Mouse (Mus musculus) brain, embryonic 14.5 days (tissue): ENCODE data around the gene Pla2g3.

Experiments
- CTCF ChIP-seq: fragments of 200-500 bp; IDR thresholded peaks from 2 replicates; pipeline ENCODE4 v1.5.1; 2012; ENCODE audit warnings: inconsistent platforms, mild to moderate bottlenecking, moderate library complexity, borderline replicate concordance; ENCODE audit not compliant: insufficient read depth, insufficient read length; ENCODE audit errors: extremely low read depth
- POLR2A ChIP-seq: fragments of 200-500 bp; IDR thresholded peaks from 2 replicates; pipeline ENCODE4 v1.6.1; 2012; ENCODE audit warnings: mild to moderate bottlenecking, inconsistent platforms, borderline replicate concordance; ENCODE audit not compliant: poor library complexity, insufficient read depth, insufficient read length, severe bottlenecking; ENCODE audit errors: extremely low read depth

GRCm38 (mm10) chr11:3475489-3475888 lies 12.6 kb upstream of the Pla2g3 start:
- TF ChIP-seq POLR2A (no peak), CTCF (no peak)
